Mouse (Mus musculus) forebrain, embryonic 11.5 days (tissue): ENCODE measurements around the gene Mlst8. TPM values are rescaled to one million over a fixed set of nuclear protein-coding genes. Genes with fewer than 3 reads are reported as not detected.
A peak's percentile ranks its signal among the peaks of the same experiment; 100 is the strongest.

ENCODE experiments used
- ATAC-seq: fragments of 200-750 bp; cut with Nextera tagmentation; replicated peaks from 2 replicates; pipeline ENCODE4 v1.8.0; 2017; ENCODE audit warnings: moderate TSS enrichment; ENCODE audit not compliant: low FRiP score
- DNase-seq: peaks from one replicate; pipeline ENCODE4 v3.0.0-alpha.2; 2017; ENCODE audit warnings: low spot score
- H3K27ac ChIP-seq: fragments of 300-500 bp; sonication (generic); 2 replicates; pipeline ENCODE4 v1.5.1; 2014; ENCODE audit warnings: low read depth, low read length
- H3K27me3 ChIP-seq: fragments of 300-500 bp; sonication (generic); 2 replicates; pipeline ENCODE4 v1.6.1; 2014; ENCODE audit warnings: mild to moderate bottlenecking, low read length, mixed read lengths; ENCODE audit not compliant: control insufficient read depth, insufficient read depth
- H3K36me3 ChIP-seq: fragments of 300-500 bp; sonication (generic); 2 replicates; pipeline ENCODE4 v1.6.1; 2014; ENCODE audit warnings: mild to moderate bottlenecking, low read length, moderate library complexity, mixed read lengths; ENCODE audit not compliant: control insufficient read depth, insufficient read depth
- H3K4me1 ChIP-seq: fragments of 300-500 bp; sonication (generic); replicated peaks from 2 replicates; pipeline ENCODE4 v1.6.1; 2014; ENCODE audit warnings: low read length, mixed read lengths; ENCODE audit not compliant: control insufficient read depth, insufficient read depth
- H3K4me2 ChIP-seq: fragments of 300-500 bp; sonication (generic); 2 replicates; pipeline ENCODE4 v1.6.1; 2014; ENCODE audit warnings: low read depth, mild to moderate bottlenecking, low read length, moderate library complexity, mixed read lengths; ENCODE audit not compliant: severe bottlenecking
- H3K4me3 ChIP-seq: fragments of 300-500 bp; sonication (generic); 2 replicates; pipeline ENCODE4 v1.5.1; 2014; ENCODE audit warnings: low read depth, low read length
- H3K9ac ChIP-seq: fragments of 300-500 bp; sonication (generic); 2 replicates; pipeline ENCODE4 v1.6.1; 2014; ENCODE audit warnings: low read length
- H3K9me3 ChIP-seq: fragments of 300-500 bp; sonication (generic); 2 replicates; pipeline ENCODE4 v1.6.1; 2016; ENCODE audit warnings: low read length, mixed read lengths; ENCODE audit not compliant: control insufficient read depth
- WGBS: fragments of 180-500 bp; shearing (Covaris S2); extraction: QIAGEN DNeasy Blood & Tissue Kit; methylation state at CpG from one replicate; pipeline ENCODE4 v1.1.7; 2014; 5-methylcytosine and 5-hydroxymethylcytosine counted together
- polyA plus RNA-seq: library from polyadenylated mRNA; unstranded; fragments of >200 nt; fragmentation: Nextera tagmentation; extraction: Ambion mirVana; gene quantifications from 2 replicates; pipeline ENCODE4 v1.2.1, GENCODE M21; 2014

Gene Mlst8
- polyA plus RNA-seq, result 33.8 and 34.0 TPM in 2 replicates

DNA sequence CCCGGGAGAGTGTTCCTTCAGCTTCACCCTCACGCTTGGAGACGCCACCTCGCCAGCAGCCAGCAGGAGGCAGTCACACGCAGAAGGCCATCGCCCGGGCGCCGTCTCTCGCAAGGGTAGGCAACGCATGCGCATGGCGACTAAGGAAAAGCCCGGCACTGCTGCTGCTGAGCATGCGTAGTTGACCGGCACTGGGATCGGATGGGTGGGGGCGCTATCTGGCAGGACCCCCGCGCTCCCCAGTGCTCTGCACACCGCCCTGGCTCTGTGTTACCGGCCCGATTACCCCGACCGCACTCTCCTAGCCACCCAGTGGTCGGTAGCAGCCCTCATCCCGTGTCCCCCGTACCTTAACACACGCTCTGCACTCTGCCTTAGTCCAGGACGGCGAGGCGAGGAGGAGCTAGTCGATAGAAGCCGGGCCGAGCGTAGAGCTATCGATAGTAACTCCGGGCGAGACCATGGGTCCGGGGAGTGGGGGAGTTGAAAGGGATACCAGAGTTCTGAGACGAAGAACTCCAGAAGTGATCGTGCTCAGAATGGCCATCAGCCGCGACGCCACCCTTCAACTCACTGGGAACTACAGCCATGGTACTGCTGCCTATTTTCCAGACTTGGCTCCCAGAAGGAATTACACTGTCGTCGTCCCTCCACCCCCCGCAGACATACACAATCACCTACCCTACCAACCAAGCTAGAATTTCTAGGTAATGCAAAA is at the start of gene Mlst8:
TSS of gene Mlst8 (minus strand) at position 416 of the 718 bp plus-strand sequence.
- no peaks in the 10 kb centered on the region for H3K9me3 ChIP-seq
- peak within 1 kb of the TSS; percentile 94 for H3K27ac ChIP-seq
- DNase-seq (peak; percentile 99), ATAC-seq (peak; percentile 91)
- H3K36me3 ChIP-seq, result peaks cover 5% of the 10 kb centered on the region; the same call in 1 of the 2 replicates
- no peaks in the 10 kb centered on the region for H3K27me3 ChIP-seq
- peak within 1 kb of the TSS; percentile 89 for H3K9ac ChIP-seq
- H3K4me1 ChIP-seq, result peaks cover 5% of the 10 kb centered on the region
- under 1% methylated on average over 48 of the region's 48 CpGs for WGBS
- H3K4me2 ChIP-seq, result peak within 1 kb of the TSS; percentile 53
- H3K4me3 ChIP-seq, result peak within 1 kb of the TSS; percentile 75

- H3K4me1 ChIP-seq, result peaks cover 26% of the 10 kb centered on the region
- WGBS, result 1% methylated on average over 8 of the region's 8 CpGs
- H3K27ac ChIP-seq, result peak overlapping the region; percentile 70
- peak overlapping the region; percentile 89 for H3K9ac ChIP-seq
- no peaks in the 10 kb centered on the region for H3K27me3 ChIP-seq
- DNase-seq (no peak), ATAC-seq (no peak)
- peak overlapping the region; percentile 90 for H3K4me2 ChIP-seq
- H3K4me3 ChIP-seq, result peak overlapping the region; percentile 83
- H3K9me3 ChIP-seq, result no peaks in the 10 kb centered on the region
- H3K36me3 ChIP-seq, result no peaks in the 10 kb centered on the region
Measured at GRCm38 (mm10) chr17:24528560-24528918, 49.7 kb upstream of the Mlst8 start.

GRCm38 (mm10) chr17:24527723-24528559 is 49.1 kb upstream of the Mlst8 start, which contains the start of gene Traf7:
Gene Traf7 (minus strand): TSS chr17:24527938.
- peak; percentile 98 for ATAC-seq

GRCm38 (mm10) chr17:24527315-24527714 is 48.4 kb upstream of the Mlst8 start:
- Histone ChIP-seq H3K9ac (peak overlapping the region; percentile 90), H3K9me3 (no peaks in the 10 kb centered on the region), H3K36me3 (no peaks in the 10 kb centered on the region), H3K4me3 (peak overlapping the region; percentile 83), H3K4me1 (peaks cover 19% of the 10 kb centered on the region), H3K27me3 (no peaks in the 10 kb centered on the region), H3K27ac (peak overlapping the region; percentile 50; the same call in 1 of the 2 replicates), H3K4me2 (peak overlapping the region; percentile 66)
- no peak for DNase-seq
- under 1% methylated on average over 19 of the region's 19 CpGs for whole genome bisulfite sequencing
- ATAC-seq, result no peak

More at GRCm38 (mm10) chr17:24527723-24528559, 49.1 kb upstream of the Mlst8 start, which contains the start of gene Traf7:
- H3K27me3 ChIP-seq, result no peaks in the 10 kb centered on the region
- under 1% methylated on average over 40 of the region's 40 CpGs for WGBS
- H3K9me3 ChIP-seq, result no peaks in the 10 kb centered on the region
- peak within 1 kb of the TSS; percentile 83 for H3K4me3 ChIP-seq
- DNase-seq, result peak; percentile 92
- H3K27ac ChIP-seq, result peak within 1 kb of the TSS; percentile 70
- H3K4me2 ChIP-seq, result peak within 1 kb of the TSS; percentile 90
- H3K4me1 ChIP-seq, result peaks cover 23% of the 10 kb centered on the region
- H3K9ac ChIP-seq, result peak within 1 kb of the TSS; percentile 90
- H3K36me3 ChIP-seq, result no peaks in the 10 kb centered on the region

- ATAC-seq (no peak), DNase-seq (no peak)
- Histone ChIP-seq H3K27ac (no peak overlapping the region), H3K36me3 (no peaks in the 10 kb centered on the region), H3K4me1 (peaks cover 9% of the 10 kb centered on the region), H3K4me2 (no peak overlapping the region), H3K9me3 (no peaks in the 10 kb centered on the region), H3K27me3 (no peaks in the 10 kb centered on the region), H3K9ac (no peak overlapping the region), H3K4me3 (no peak overlapping the region)
- 95% methylated on average over 2 of the region's 2 CpGs for WGBS
Measured at GRCm38 (mm10) chr17:24524734-24525133, 45.9 kb upstream of the Mlst8 start.

GRCm38 (mm10) chr17:24520450-24520849 is 41.6 kb upstream of the Mlst8 start:
- H3K9me3 ChIP-seq, result no peaks in the 10 kb centered on the region
- H3K27me3 ChIP-seq, result no peaks in the 10 kb centered on the region
- no peak overlapping the region for H3K27ac ChIP-seq
- no peaks in the 10 kb centered on the region; the same call in 1 of the 2 replicates for H3K36me3 ChIP-seq
- ATAC-seq (no peak), DNase-seq (no peak)
- WGBS, result 94% methylated on average over 4 of the region's 4 CpGs
- H3K4me3 ChIP-seq, result no peak overlapping the region
- no peak overlapping the region for H3K4me2 ChIP-seq
- H3K4me1 ChIP-seq, result no peaks in the 10 kb centered on the region
- no peak overlapping the region for H3K9ac ChIP-seq

DNA sequence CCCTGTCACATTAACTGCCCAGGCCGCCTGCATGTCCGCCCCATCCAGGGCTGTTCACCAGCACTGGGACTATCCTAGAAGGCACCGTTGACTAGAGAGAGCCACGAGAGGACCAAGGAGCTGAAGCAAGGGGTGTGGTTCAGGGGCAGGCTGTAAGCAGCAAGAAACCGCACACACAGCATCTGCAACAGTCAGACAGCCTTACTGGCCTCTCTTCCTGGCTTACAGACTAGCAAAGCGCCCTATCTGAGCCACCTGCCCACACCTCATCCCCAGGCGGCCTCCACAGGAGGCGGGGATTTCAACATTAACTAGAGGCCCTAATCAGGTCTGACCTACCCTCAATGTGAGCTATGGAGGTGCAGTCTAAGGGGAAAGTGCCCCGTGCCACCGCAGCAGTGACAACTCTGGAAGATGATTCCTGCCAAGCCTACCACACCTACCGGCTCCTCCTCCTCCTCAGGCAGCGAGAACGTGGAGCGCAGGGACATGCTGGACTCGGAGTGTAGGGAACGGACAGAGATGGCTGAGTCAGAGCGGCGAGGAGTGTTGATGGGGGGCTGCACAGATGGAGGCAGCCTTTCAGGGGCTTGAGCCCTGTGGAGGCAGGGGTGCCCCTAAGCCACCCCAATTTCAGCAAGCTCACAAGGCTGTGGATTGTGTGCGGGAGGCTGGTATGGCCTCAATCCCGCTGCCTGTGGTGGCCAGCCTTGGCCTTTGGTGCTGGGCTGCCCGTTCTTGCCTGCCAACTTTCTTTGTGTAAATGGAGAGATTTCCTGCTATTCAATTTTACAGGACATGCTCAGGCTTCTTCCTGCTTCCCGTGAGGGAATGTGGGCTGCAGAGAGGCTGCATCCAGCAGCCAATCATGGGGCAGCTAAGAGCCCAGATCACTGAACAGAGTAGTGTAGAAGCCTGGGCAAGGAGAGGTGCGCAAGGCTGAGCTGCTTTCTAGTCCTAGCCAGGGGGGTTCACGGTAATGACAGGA is 35.7 kb upstream of the Mlst8 start:
- 91% methylated on average over 24 of the region's 24 CpGs for WGBS
- no peak overlapping the region for H3K4me3 ChIP-seq
- no peak for DNase-seq
- no peak overlapping the region for H3K27ac ChIP-seq
- no peaks in the 10 kb centered on the region for H3K9me3 ChIP-seq
- H3K4me2 ChIP-seq, result no peak overlapping the region
- no peak for ATAC-seq
- H3K36me3 ChIP-seq, result peaks cover 21% of the 10 kb centered on the region
- H3K4me1 ChIP-seq, result no peaks in the 10 kb centered on the region
- H3K9ac ChIP-seq, result no peak overlapping the region
- no peaks in the 10 kb centered on the region for H3K27me3 ChIP-seq

DNA sequence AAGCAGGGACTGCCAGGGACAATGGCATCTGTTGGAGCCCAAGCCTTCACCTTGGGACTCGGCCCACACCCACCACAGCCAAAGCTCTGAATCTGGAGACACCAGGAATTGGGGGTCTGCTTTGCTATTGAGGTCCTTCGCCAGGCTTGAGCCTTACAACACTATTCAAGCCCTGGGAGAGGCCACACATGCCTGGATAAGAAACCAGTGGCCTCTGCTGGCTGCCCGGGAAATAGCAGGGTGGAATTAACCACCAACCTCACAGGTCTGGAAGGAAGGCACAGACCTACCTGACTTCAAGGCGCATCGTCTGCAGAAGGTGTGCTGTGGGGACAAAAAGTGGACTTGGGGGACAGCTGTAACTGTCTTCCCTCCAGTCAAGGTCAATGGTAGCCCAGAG is 34.7 kb upstream of the Mlst8 start:
- 0 out of 2 replicates have a peak, but pooled peaks have one; percentile 33 for ATAC-seq
- Histone ChIP-seq H3K27ac (no peak overlapping the region), H3K27me3 (no peaks in the 10 kb centered on the region), H3K4me1 (no peaks in the 10 kb centered on the region), H3K4me3 (no peak overlapping the region), H3K9ac (no peak overlapping the region), H3K9me3 (no peaks in the 10 kb centered on the region), H3K36me3 (peaks cover 21% of the 10 kb centered on the region), H3K4me2 (no peak overlapping the region)
- WGBS, result 57% methylated on average over 5 of the region's 5 CpGs
- peak; percentile 70 for DNase-seq
